Mouse (Mus musculus): ENCODE data around the gene Cachd1.

GRCm38 (mm10) chr4:100863861-100864428 lies 87.5 kb downstream of the Cachd1 start:
- no peak for TF ChIP-seq POLR2A (IDR thresholded peaks at IDR 0.05; ENCODE audit: borderline replicate concordance, extremely low read depth, low read depth, low read length)
- TF ChIP-seq CTCF (IDR thresholded peaks at IDR 0.05; ENCODE audit: insufficient read depth, low read length), result no peak

Data from lung, adult 2 months (tissue).